ENCODE assay signal across 8 mouse cellular contexts in genomic region chr11:97884601-97885185, GRCm38 (mm10). TPM values are rescaled to one million over a fixed set of nuclear protein-coding genes. Genes with fewer than 3 reads are reported as not detected.
A peak's percentile ranks its signal among the peaks of the same experiment; 100 is the strongest.
DNase-seq lines count a peak whose midpoint lies in the region; ATAC-seq and TF ChIP-seq lines count a peak whose summit lies in the region.

No protein-coding gene starts in this region.

- H3K4me2 ChIP-seq in embryonic facial prominence, embryonic 11.5 days (ENCODE audit: low read depth, low read length): peak overlapping the region; percentile 21; the same call in 1 of the 2 replicates
- peak overlapping the region; percentile 61 for H3K4me2 ChIP-seq in intestine, embryonic 14.5 days (ENCODE audit: low read length)
- H3K4me2 ChIP-seq in neural tube, embryonic 12.5 days (replicated peaks): peak overlapping the region; percentile 61

- no peaks in the 10 kb centered on the region for H3K27me3 ChIP-seq in embryonic facial prominence, embryonic 11.5 days (ENCODE audit: control insufficient read depth, insufficient read depth, low read length)
- no peaks in the 10 kb centered on the region for H3K27me3 ChIP-seq in intestine, embryonic 14.5 days (replicated peaks; ENCODE audit: control insufficient read depth, insufficient read depth, low read length)
- no peaks in the 10 kb centered on the region for H3K27me3 ChIP-seq in neural tube, embryonic 12.5 days (replicated peaks)

- ATAC-seq in embryonic facial prominence, embryonic 11.5 days (replicated peaks; ENCODE audit: insufficient number of reproducible peaks, low FRiP score, low TSS enrichment, low read depth): no peak
- peak; percentile 12; the same call in 1 of the 2 replicates for ATAC-seq in intestine, embryonic 14.5 days (replicated peaks; ENCODE audit: low FRiP score, low TSS enrichment, low read depth)
- ATAC-seq in neural tube, embryonic 12.5 days (ENCODE audit: low FRiP score, low read depth): 0 out of 2 replicates have a peak, but pooled peaks have one; percentile 5

- intact Hi-C loops in gastrocnemius, postnatal 36 days (cut with DNase I): loop anchor here (2.0 kb wide), 1 partner anchor 92 kb away; no protein-coding TSS in a partner anchor

- 21% methylated on average over 7 of the region's 7 CpGs for WGBS in lung, adult 2 months
- 26% methylated on average over 7 of the region's 7 CpGs for WGBS in embryonic facial prominence, embryonic 11.5 days
- 26% methylated on average over 7 of the region's 7 CpGs for WGBS in intestine, embryonic 14.5 days
- WGBS in neural tube, embryonic 12.5 days: 36% methylated on average over 7 of the region's 7 CpGs

- no peaks in the 10 kb centered on the region for H3K36me3 ChIP-seq in embryonic facial prominence, embryonic 11.5 days (replicated peaks; ENCODE audit: control insufficient read depth, insufficient read depth, low read depth, low read length)
- no peaks in the 10 kb centered on the region for H3K36me3 ChIP-seq in intestine, embryonic 14.5 days (ENCODE audit: control insufficient read depth, insufficient read depth, low read length)
- no peaks in the 10 kb centered on the region for H3K36me3 ChIP-seq in neural tube, embryonic 12.5 days

- no peak for TF ChIP-seq CTCF in lung, adult 2 months (IDR thresholded peaks at IDR 0.05; ENCODE audit: insufficient read depth, low read length)

- 0 out of 2 replicates have a peak overlapping the region, but pooled peaks have one; percentile 2 for H3K9ac ChIP-seq in embryonic facial prominence, embryonic 11.5 days (replicated peaks; ENCODE audit: low read length)
- H3K9ac ChIP-seq in intestine, embryonic 14.5 days (ENCODE audit: low read length): peak overlapping the region; percentile 65
- 0 out of 2 replicates have a peak overlapping the region, but pooled peaks have one; percentile 21 for H3K9ac ChIP-seq in neural tube, embryonic 12.5 days

- peak overlapping the region; percentile 87 for H3K4me3 ChIP-seq in lung, adult 2 months (replicated peaks; ENCODE audit: extremely low read depth, low read depth, low read length)
- H3K4me3 ChIP-seq in embryonic facial prominence, embryonic 11.5 days (ENCODE audit: low read depth, low read length): peak overlapping the region; percentile 46
- peak overlapping the region; percentile 65 for H3K4me3 ChIP-seq in intestine, embryonic 14.5 days (ENCODE audit: low read depth, low read length)
- H3K4me3 ChIP-seq in neural tube, embryonic 12.5 days: peak overlapping the region; percentile 57

- no peak for TF ChIP-seq POLR2A in lung, adult 2 months (IDR thresholded peaks at IDR 0.05; ENCODE audit: borderline replicate concordance, extremely low read depth, low read depth, low read length)

- no peaks in the 10 kb centered on the region for H3K9me3 ChIP-seq in embryonic facial prominence, embryonic 11.5 days (replicated peaks; ENCODE audit: control insufficient read depth, low read length)
- peaks cover 4% of the 10 kb centered on the region; the same call in 1 of the 2 replicates for H3K9me3 ChIP-seq in intestine, embryonic 14.5 days (ENCODE audit: control insufficient read depth, low read length)
- no peaks in the 10 kb centered on the region for H3K9me3 ChIP-seq in neural tube, embryonic 12.5 days

- no peak for DNase-seq in lung, adult 2 months
- DNase-seq in lung, postnatal 14 days: no peak
- DNase-seq in embryonic facial prominence, embryonic 11.5 days (ENCODE audit: low spot score): no peak
- no peak for DNase-seq in intestine, embryonic 14.5 days (ENCODE audit: low spot score)
- no peak for DNase-seq in gastrocnemius, adult 8-10 months (ENCODE audit: low spot score in 2 of 2)
- DNase-seq in gastrocnemius, postnatal 36 days: no peak
- no peak for DNase-seq in ovary, postnatal 14 days (ENCODE audit: low spot score)

- no peak overlapping the region for H3K27ac ChIP-seq in embryonic facial prominence, embryonic 11.5 days (replicated peaks; ENCODE audit: low read depth, low read length)
- H3K27ac ChIP-seq in intestine, embryonic 14.5 days (ENCODE audit: low read depth): peak overlapping the region; percentile 71
- H3K27ac ChIP-seq in neural tube, embryonic 12.5 days: peak overlapping the region; percentile 57; the same call in 1 of the 2 replicates

- H3K4me1 ChIP-seq in lung, adult 2 months (ENCODE audit: control insufficient read depth, insufficient read depth, low read length): no peaks in the 10 kb centered on the region
- no peaks in the 10 kb centered on the region for H3K4me1 ChIP-seq in embryonic facial prominence, embryonic 11.5 days (ENCODE audit: control insufficient read depth, insufficient read depth, low read length)
- H3K4me1 ChIP-seq in intestine, embryonic 14.5 days (replicated peaks; ENCODE audit: control insufficient read depth, insufficient read depth, low read length): no peaks in the 10 kb centered on the region
- no peaks in the 10 kb centered on the region for H3K4me1 ChIP-seq in neural tube, embryonic 12.5 days

RNA-seq across cellular contexts. Expression of gene Fbxo47, which starts 0.7 kb away (rescaled TPM):
- 0.16 and 0.36 TPM in 2 replicates for polyA plus RNA-seq in lung, adult 2 months (2012; rRNA removed)
- 0.60 and 0.61 TPM in 2 replicates for polyA plus RNA-seq in embryonic facial prominence, embryonic 11.5 days (2014; fragmentation: Nextera tagmentation; extraction: Ambion mirVana)
- 0.39 and 0.54 TPM in 2 replicates for polyA plus RNA-seq in intestine, embryonic 14.5 days (2014; fragmentation: Nextera tagmentation; extraction: Ambion mirVana)
- 0.72 and 0.85 TPM in 2 replicates for polyA plus RNA-seq in neural tube, embryonic 12.5 days (2016; fragmentation: Nextera tagmentation; extraction: Ambion mirVana)
- under 1 TPM in 3 of 4 experiments, not detected in 1; 0.15 to 0.48 (median 0.46) TPM for total RNA-seq in gastrocnemius, adult 8-10 months (2022)
- total RNA-seq in gastrocnemius, postnatal 36 days (2021): not detected

RNA-seq across cellular contexts. Expression of gene B230217C12Rik, which starts 44.1 kb away (rescaled TPM):
- 2.8 and 4.5 TPM in 2 replicates for polyA plus RNA-seq in lung, adult 2 months (2012; rRNA removed)
- polyA plus RNA-seq in embryonic facial prominence, embryonic 11.5 days (2014; fragmentation: Nextera tagmentation; extraction: Ambion mirVana): 15.4 and 20.0 TPM in 2 replicates
- polyA plus RNA-seq in intestine, embryonic 14.5 days (2014; fragmentation: Nextera tagmentation; extraction: Ambion mirVana): 8.1 and 9.5 TPM in 2 replicates
- 12.9 and 15.8 TPM in 2 replicates for polyA plus RNA-seq in neural tube, embryonic 12.5 days (2016; fragmentation: Nextera tagmentation; extraction: Ambion mirVana)
- under 1 TPM; 0.19 to 0.51 (median 0.32) TPM for total RNA-seq in gastrocnemius, adult 8-10 months (2022)
- total RNA-seq in gastrocnemius, postnatal 36 days (2021): under 1 TPM; 0.31 to 0.64 TPM

Comparison
In these comparisons a context has a peak if more than half of its experiments do, and no peak if none do; other contexts are left out.
1. H3K9ac ChIP-seq: peak in every context shown above with its lines; median percentile 65 in intestine, embryonic 14.5 days; 21 in neural tube, embryonic 12.5 days; 2 in embryonic facial prominence, embryonic 11.5 days.